Mouse (Mus musculus) heart, postnatal 25 days (tissue): ENCODE measurements at regions not wholly inside any gene's neighbourhood (a gene's known extent, or its start where the extent isn't known, plus 50 kb on each side); places are given as distances from the start of the nearest gene placed in this dataset.

Experiments
- DNase-seq: peaks from one replicate; pipeline ENCODE4 v3.0.0; 2022; ENCODE audit warnings: low spot score
- intact Hi-C: fragments of 180-260 bp; cut with DNase I; formaldehyde crosslinking; loops from one replicate; pipeline ENCODE4 v1.15.1; 2025

DNA sequence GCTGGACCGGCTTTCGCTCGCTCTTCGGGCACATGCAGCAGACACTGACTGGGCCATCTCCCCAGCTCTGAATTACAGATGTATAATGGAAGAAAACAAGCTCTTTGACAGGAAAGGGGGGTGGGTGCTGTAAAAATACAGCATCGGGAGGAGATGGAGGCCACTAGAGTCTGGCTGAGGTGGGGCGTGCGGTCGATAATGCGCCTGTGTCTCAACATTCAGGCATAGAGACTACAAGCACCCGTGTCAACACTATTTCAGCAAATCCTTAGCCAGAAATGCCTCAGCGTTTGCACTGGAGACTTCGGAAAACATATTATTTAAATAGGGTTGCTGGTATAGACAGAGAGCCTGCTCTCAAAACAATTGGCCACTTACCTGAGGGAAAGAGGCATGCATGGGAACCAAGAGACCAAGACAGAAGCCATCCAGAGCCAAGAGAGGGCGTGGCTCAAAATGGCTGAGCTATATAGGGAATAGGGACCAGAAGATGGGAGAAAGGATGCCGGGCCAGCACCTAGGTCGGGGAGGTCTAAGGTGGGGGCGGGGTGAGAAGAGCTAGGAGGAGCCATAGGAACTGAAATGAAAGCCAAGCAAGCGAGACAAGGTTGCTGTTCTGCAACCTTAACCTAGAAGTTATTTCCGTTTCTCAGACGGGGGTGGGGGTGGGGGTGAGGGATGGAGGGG, 96.7 kb upstream of the Fam174b start:
- intact Hi-C loops, result no loop called here
- DNase-seq, result no peak

DNA sequence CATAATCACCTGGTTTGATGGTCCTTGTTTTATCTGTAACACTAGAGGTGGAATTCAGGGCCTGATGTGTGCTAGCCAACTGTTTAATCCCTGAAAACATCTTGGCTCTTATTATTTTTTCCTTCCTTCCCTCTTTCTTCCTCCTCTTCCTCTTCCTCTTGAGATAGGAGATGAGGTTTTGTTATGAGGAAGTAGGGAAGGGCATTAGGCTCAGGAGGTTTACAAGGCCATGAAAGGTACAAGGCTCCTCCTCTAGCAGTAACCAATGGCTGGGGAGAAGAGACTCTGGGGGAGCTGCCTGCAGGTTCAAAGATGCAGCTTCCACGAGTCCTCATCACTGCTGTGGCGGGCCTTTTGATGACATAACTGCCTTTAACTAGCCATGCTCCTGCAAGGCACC, 98.6 kb upstream of the Chd2 start:
- intact Hi-C loops, result no loop called here

DNA sequence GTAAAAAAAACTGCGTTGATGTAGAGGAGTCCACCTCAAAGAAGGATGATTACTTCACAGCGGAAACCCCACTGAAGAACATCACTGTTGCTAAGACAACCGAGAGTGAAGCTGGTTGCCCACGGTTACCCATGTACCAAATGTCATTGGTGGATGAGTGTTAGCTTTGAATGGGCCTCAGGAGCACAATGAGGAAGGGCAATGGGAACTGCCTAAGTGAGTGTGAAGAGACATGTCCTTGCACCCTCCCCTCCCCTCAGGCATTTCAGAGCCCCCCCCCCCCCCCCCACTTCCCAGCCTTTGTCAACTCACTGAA, 96.1 kb upstream of the Chd2 start:
- no peak for DNase-seq
- intact Hi-C loops, result no loop called here

More for the DNA sequence above, 98.6 kb upstream of the Chd2 start:
- no peak for DNase-seq

DNA sequence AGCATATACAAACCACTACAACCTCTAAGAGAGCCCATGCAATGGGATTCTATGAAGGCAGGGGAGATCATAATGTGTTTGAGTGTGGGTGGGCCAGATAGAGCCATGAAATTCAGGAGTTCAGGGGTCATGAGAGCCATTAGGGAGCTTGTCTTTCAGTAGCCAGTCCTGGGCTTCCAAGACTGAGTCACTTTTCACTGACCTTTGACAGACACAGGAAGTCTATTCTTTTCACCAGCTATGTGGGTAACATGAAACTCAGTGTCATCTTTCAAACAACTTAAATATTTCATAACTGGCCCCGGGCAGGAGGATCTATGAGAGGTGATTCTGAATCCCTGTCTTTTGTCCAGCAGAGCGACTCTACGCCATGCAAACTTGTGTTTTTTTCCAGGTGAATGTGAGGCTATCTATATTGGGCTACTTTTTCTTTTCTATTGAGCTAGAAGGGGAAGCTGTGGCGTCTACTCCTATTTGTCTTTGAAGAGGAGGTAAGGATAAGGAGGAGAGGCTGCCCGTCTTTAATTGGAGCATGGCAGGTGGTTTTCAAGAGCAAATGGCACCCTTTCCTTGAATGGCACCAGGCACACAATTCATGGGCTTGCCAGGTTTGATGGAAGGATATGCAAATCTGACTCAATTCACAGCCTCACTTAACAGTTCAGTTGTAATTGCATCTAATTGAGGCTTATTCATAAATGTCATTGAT, 95.6 kb upstream of the Chd2 start:
- DNase-seq, result no peak

DNA sequence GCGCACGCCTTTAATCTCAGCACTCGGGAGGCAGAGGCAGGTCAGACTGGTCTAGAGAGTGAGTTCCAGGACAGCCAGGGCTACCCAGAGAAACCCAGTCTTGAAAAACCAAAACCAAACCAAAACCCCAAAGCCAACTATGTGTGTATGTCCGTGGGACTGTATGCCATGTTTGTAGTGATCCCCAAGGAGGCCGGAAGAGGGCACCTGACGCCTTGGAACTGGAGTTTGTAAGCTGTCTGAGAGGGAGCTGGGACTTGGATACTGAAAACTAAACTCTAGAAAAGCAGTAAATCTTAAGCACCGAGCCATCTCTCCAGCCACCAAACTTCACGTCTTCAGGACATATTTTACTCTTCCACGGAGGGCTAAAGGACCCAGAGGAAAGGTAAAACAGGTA, 93.8 kb upstream of the Chd2 start:
- intact Hi-C loops, result no loop called here

More for the DNA sequence above, 95.6 kb upstream of the Chd2 start:
- intact Hi-C loops, result no loop called here

DNA sequence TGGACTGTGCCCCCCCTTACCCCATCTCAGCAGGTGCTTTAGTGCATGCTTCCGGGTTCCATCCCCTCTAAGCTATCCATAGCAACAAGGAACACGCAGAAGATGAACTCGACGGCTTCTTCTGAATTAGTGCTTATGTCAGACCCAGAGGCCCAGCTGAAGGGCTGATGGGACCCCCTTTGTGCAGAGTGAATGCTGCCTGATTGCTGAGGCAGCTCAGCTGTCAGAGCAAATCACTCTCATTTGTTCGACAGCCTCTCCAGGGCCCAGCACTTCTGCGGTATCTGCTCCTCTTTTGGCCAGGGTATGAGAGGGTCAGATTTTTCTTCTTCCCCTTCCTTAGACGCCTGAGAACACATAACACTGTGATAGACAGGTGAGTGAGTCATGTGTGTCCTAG, 89.2 kb upstream of the Chd2 start:
- intact Hi-C loops, result no loop called here

More for the DNA sequence above, 93.8 kb upstream of the Chd2 start:
- DNase-seq, result no peak

DNA sequence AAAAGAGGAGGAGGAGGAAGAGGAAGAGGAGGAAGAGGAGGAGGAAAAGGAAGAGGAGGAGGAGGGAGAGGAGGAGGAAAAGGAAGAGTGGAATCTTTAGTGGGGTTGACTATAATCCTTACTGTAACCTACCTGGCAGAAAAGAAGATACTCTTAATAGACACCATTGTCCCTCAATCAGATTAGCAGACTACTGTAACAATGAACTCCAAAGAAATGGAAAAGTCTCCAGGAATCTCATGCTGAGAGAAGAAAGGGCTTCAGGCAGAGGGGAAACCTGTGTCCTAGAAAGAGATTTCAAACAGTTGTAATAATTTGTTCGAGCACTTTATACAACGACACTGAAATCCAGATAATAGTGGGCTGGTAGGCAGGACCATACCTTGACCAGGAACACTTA, 87.6 kb upstream of the Chd2 start:
- no peak for DNase-seq
- intact Hi-C loops, result loop anchor here (5.0 kb wide), 2 partner anchors 192 to 1227 kb away; no protein-coding TSS in a partner anchor

More for the DNA sequence above, 89.2 kb upstream of the Chd2 start:
- no peak for DNase-seq

DNA sequence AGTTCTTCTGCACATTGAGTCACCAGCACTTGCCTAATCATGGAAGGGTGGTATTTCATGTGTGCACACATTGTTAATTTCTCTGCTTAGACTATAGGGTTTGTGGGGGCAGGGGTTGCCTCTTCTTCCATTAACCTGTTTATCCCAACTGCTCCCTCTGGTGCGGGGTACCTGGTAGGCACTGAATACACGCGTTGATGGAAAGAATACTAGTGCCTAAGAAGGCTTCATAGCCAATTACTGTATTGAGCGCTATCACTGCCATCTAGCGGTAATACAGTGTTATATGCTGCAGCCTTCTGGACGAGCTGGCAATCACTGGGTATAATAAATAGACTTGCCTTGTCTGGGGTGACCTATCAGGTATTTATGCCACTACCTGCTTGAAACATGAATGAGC, 86.4 kb upstream of the Chd2 start:
- intact Hi-C loops, result loop anchor here (1.0 to 5.0 kb wide), 3 partner anchors 104 to 1226 kb away; no protein-coding TSS in a partner anchor
- DNase-seq, result peak; percentile 42

DNA sequence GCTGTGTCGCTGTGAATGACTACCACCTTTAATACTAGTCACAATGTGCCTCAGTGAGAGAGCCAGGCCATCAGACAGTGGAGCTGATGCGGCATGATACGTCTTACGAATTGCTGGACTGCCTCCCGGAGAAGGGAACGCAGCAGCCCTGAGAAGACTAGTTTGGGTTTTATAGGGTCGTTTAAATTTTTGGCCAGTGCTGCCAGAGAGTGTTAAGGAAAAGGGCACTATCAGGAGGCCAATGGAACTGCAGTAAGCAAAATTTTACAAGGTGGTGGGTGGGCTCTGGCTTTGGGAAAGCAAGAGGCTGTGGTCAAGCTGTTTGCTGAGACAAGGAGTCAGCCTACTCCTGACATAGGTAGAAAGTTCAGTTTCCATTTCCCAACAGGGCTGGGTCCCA, 84.7 kb upstream of the Chd2 start:
- DNase-seq, result no peak
- intact Hi-C loops, result loop anchor here (5.0 kb wide), 2 partner anchors 189 to 1224 kb away; no protein-coding TSS in a partner anchor

DNA sequence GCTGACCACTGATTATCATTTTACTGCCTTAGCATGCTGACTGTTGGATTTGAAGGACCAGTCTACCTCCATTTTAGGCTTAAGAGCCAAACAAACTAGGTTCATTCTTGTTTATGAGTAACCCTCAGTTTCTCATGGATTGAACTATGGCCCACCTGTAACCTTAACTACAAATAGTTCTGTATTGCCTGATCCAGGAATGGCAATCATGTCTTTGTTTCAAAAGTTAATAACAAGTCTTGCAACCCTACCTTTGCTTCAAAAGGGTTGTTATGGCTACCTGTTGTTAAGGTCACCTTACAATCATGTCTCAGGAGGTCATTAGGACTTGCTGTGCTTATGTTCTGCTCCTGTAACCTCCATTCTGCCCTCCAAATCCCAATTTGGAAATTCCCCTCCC, 84.0 kb upstream of the Chd2 start:
- no peak for DNase-seq
- intact Hi-C loops, result loop anchor here (5.0 kb wide), 2 partner anchors 188 to 1223 kb away; no protein-coding TSS in a partner anchor

DNA sequence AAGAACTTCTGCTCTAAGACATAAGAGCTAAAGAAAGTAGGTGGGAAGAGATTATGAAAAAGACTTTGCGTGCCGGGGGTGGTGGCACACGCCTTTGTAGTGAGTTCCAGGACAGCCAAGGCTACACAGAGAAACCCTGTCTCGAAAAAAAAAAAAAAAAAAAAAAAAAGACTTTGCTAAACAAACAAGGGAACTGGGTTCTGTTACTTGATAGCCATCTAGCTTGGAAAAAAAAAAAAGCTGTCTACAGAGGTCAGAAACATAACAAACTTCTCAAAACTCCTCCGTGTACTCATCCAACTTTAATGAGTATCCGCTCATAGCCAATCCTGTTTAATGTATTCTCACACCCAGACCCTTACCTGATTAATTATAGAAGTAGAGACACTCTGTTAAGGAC, 83.4 kb upstream of the Chd2 start:
- intact Hi-C loops, result loop anchor here (5.0 kb wide), 2 partner anchors 188 to 1223 kb away; no protein-coding TSS in a partner anchor
- no peak for DNase-seq

DNA sequence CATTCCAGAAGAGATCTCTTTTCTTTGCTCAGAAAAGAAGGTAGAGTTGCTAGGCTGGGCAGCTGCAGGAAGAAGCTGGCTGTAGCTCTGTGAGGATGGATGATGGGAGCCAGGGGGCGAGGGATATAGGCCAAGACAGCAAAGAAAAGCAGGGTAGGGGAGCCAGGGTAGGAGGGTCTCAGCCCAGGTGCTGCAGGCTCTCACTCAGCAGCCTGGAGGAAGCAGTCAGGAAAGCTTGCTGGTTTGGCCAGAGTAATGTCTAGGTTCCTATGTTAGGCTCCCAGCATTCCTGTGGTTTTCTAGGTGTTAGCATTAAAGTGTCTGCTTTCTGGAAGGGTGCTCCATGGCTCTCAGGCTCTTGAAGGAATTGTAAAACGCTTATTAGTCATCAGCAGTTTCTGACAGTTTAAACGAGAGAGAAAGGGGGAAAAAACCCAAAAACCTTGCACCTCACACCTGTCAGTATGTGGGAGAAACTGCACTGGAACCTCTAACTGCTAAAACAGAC, 82.5 kb upstream of the Chd2 start:
- no peak for DNase-seq
- intact Hi-C loops, result no loop called here

DNA sequence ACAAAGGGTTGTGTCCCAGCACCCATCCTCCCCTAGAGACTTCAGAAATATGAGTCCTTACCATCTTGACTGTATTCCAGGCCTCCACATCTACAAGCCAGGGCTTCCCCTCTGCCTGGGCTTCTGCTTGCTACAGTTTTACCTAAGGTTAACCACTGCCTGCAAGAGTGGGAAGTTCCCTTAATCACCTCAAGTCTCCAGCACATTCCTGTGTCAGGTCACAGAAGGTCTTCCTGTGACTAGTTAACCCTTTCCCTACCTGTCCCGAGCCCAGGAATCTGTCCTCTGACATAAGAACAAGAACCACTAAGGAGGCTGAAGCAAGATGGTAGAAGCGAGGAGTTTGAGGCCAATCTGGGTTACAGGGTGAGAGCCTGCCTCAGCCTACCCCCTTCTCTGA, 80.8 kb upstream of the Chd2 start:
- intact Hi-C loops, result no loop called here

DNA sequence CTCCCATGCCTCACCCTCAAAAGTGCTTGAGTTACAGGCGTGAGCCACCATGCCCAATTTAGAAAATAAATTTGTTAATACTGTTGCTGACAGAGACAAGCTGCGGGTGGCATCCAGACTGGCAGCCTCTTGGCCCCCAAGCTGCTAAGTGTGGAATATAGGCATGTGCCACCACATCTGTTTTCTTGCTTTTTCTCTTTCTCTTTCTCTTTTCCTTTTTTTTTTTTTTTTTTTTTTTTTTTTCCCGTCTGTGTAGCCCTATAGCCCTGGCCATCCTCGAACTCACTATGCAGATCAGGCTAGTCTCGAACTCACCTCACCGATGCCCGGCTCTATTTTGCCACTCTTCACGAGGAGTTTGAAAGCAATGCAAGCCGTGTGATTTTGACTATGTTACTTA, 78.7 kb upstream of the Chd2 start:
- no peak for DNase-seq
- intact Hi-C loops, result no loop called here

More for the DNA sequence above, 80.8 kb upstream of the Chd2 start:
- DNase-seq, result no peak

DNA sequence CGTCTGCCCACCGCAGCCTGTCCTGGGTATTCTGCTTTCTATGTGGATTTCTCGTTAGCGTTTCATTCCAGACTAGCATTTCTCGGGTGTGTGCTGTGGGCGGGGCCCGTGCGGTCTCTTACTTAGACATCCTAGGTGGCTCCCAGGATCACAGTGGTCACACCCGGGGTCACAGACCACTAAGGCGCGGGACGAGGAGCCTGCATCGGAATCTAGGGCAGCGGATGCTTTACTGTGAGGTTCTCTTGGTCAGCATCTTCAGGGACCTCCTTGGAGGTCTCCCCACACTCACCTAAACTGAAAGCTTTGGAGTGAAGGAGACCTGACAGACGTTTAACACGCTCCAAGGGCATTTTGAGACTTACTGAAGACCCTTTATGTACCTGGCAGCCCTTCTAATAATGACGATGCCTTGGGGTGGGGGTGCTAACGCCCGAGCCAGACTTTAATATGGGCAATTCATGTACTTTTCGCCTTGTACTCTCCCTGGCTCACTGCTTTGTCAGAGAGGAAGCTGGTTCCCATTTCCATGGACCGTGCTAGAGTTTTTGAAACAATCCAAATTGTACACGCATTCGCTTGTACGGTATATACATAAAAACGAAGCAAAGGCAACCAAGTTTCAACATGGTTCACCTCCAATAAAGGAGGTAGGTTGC, 77.3 kb upstream of the Chd2 start:
- no peak for DNase-seq
- intact Hi-C loops, result loop anchor here (1.0 to 5.0 kb wide), 6 partner anchors 24 to 94 kb away; partner anchors contain the start of gene Chd2

DNA sequence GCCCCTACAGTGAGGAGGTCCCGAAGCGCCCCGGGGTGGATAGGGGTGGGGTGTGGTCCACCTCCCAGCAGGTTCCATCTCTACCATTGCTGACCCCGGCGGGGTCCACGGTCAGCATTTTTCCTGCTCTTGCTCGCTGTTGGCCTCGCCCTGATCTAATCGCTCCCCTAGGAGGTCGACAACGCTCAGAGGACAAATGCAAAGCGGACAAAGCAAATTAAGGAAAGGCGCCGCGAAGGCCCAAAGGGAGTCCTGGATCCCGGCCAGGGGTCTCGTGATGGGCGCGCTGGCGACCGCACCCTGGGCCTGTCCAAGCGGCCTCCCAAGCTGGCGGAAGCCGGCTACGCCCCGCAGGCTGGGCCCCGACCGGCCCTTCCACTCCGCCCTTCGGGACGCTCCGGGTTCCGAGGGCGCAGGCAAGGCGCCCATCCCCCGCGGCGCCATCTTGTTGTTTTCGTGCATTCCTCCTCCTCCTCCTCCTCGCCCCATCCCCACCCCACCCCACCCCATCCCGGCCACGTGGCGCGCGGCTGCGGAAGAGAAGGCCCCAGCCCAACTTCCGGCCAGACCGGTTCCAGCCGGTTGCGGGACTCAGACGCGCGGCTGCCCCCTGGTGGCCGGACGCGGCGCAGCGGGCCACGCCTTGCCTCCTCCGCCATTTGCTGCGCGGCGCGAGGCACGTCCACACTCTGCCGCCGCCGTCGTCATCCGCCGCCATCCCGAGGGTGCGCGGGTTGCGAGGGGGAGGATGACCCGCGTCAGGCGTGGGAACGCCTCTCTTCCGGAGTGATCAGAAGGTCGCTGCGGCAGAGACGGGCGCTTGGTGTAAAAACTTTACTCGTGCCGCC, 76.5 kb upstream of the Chd2 start:
- intact Hi-C loops, result loop anchor here (1.0 to 5.0 kb wide), 6 partner anchors 23 to 93 kb away; partner anchors contain the start of gene Chd2
- peak; percentile 98 for DNase-seq

DNA sequence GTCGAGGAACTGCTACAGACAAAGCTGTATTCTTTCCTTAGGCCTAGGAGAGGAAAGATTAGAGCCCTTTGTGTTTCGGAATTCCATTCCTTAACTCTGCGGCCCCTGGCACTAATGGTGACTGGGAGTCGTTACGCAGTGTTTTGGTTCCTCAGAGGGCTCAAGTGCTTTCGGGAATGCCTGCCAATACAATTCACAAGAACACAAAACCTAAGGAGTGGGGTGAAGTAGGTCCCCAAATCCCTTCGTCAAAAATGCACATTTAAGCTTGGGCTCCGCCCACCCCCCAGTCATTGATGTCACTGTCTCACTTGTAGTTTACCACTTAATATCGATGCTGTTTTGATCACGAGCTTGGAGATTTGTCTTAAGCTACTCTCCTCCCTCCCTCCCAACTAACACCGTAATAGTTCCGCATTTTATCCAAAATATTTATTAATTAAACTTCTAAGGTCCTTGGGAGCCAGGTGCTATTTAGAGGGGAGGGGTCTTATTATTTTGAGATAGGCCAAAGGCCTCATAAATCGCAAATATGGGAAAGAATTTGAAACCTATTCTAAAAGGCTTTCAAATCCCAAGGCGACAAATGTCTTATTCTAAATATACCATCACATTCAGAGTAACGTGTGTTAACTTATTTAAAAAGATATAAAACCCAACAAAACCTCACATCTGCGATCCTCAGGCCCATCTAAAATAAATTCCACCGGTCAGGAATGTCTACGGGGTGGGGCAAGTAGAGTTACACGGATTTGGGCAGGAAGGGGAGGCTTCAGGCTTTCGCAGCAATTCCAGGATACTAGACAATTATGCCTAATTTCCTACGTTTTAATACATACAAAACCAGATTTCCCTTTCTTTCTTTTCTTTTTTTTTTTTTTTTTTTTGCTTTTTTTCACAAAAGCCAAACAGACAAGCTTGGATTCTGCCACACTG, 75.6 kb upstream of the Chd2 start:
- intact Hi-C loops, result loop anchor here (5.0 kb wide), 1 partner anchor 35 kb away; no protein-coding TSS in a partner anchor
- DNase-seq, result peak; percentile 32

DNA sequence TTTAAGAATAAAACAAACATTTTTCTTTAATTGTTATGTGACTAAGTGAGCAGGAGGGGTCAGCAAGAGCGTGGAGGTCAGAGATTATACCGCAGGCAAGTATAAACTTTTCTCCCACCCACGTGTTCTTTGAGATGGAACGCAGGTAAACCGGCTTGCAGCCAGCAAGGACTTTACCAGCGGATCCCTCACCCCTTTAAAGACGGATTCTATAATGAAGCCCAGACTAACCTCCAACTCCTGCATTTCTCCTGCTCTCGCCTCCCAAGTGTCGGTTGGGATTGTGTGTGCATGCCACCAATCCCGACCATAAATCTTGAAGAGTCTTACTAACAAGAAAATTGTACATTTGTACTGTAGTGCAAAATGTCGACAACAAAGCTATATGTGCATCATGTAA, 74.4 kb upstream of the Chd2 start:
- DNase-seq, result no peak
- intact Hi-C loops, result loop anchor here (5.0 kb wide), 1 partner anchor 34 kb away; no protein-coding TSS in a partner anchor
